Mouse (Mus musculus): ENCODE results near the gene Cps1.

- TF ChIP-seq CTCF (IDR thresholded peaks at IDR 0.05; ENCODE audit: low read depth, low read length) (no peak), POLR2A (IDR thresholded peaks at IDR 0.05; ENCODE audit: borderline replicate concordance, low read depth, low read length) (no peak)
These were observed 44.5 kb downstream of the Cps1 start for GRCm38 (mm10) chr1:67167283-67167682.
